Mouse (Mus musculus): ENCODE measurements around the gene Nxph3.

Nxph3 gene

GRCm38 (mm10) chr11:95490104-95490503, 24.3 kb downstream of the Nxph3 start:
- no peak for DNase-seq

- no peak for DNase-seq
Measured at GRCm38 (mm10) chr11:95487237-95487636, 27.1 kb downstream of the Nxph3 start.

DNA sequence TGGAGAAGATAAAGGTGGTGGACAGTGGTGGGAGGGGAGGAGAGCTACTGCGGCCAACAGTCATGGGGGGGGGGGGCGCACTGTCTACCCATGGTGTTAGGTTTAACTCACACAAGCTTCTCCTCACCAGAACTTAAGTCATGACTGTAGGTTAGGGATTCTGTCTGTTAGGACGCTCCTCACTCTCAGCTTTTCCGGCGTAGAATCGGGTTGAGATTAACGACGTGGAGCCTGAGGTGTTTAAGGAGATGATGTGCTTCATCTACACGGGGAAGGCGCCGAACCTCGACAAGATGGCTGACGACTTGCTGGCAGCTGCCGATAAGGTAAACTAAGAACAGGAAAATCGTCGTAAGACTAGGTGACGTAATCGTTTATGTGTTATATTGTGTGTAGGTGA, 28.7 kb downstream of the Nxph3 start:
- DNase-seq: no peak

DNA sequence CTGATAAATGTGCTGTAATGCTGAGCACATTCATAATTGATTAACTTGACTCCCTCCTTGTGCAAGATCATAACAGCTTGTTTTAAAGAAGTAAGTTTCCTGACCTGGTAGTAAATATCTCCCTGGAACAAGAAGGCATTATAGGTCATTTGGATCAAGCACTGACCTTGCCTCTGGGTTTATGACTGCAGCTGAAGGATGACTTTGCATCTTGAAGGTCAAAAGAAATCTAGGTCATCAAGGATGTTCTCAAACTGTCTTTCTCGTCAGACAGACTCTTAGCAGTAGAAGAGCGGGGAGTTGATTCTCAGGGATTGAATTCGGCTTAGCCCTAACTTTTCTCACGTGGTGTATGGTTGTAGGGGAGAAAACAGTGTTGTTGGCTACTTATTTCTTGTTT, 33.7 kb downstream of the Nxph3 start:
- no peak for DNase-seq

- no peak for DNase-seq
Measured at GRCm38 (mm10) chr11:95479458-95479857, 34.9 kb downstream of the Nxph3 start.

DNA sequence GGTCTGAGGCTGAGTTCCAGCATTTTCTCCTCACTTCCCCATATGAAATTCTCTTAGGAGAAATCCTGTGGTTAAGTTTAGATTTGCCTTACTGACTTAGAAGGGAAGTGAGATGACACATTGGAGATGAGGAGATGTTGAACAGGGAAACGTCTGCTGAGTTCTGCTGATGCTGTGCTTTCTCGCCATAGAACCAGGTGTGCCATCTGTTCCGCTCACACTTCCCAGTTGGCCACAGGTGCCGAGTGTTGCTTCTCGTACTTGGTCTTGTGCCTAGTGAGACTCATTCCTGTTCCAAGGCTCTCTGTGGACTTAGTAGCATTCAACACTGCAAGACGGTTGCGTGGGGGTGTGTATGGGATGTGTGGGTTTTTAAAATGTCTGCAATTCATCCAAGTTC, 38.0 kb downstream of the Nxph3 start:
- no peak for DNase-seq

- DNase-seq: no peak
Measured at GRCm38 (mm10) chr11:95473456-95473855, 40.9 kb downstream of the Nxph3 start.

GRCm38 (mm10) chr11:95472942-95473341, 41.4 kb downstream of the Nxph3 start:
- no peak for DNase-seq

DNA sequence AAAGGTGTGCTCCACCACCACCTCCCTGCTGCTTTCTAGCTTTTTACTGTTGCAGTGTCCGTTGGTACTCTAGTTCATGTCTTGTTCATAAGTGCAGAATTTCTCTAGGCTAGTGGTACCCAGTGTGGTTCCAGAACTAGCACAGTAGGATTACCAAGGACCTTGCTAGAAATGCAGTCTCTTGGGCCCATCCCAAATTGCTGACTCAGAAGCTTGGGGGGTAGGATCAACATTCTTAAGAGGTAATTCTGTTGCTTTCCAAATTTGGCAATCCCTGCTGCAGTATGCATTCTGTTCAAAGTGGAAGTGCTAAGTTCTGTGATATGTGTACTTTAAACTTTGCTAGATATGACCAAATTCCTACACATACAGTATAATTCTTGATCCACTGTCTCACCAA, 46.6 kb downstream of the Nxph3 start:
- DNase-seq: no peak

DNA sequence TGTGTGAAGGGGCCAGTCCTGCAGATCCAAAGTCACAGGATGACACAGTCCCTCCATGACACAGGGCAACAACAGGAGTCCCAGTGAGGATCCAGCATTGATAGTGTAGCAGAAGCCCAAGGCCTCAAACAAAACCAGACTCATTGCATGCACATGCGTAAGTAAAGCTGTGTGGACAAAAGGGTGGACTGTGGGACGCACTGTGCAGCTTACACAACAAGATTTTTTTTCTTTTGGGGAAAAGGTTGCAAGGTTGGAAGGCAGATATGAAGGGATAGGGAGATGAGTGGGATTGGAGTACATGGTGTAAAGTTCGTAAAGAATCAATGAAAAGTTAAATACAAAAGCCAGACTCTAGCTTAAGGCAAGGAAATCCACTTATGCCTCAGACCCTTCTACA, 52.2 kb downstream of the Nxph3 start:
- no peak for DNase-seq

DNA sequence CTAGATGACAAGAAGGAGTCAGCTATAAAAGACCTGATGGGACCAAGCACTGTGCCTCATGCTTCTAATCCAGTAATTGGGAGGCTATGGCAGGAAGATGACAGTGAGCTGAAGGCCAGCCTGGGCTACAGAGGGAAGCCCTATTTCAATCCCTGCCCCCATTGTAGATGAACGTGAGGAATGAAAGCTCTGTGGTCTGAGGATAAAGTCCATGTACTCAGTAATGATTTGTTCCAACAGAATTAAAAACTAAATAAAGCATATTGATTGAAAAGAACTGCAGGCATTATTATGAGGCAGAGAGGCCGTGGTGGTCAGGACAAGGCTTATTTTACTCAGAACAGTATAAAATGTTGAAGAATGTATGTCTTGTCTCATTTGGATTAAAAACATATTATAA, 53.5 kb downstream of the Nxph3 start:
- DNase-seq: no peak

All from thymus, postnatal 14 days (tissue).